Mouse (Mus musculus) spleen, postnatal 14 days (tissue): ENCODE measurements around the gene Gm43951.

Experiments used
- DNase-seq, 2 experiments: peaks; one replicate each; pipeline ENCODE4 v3.0.0; 2021 to 2022; ENCODE audit warnings: low spot score in 2 of 2

Gene Gm43951

GRCm38 (mm10) chr11:72206341-72207203 is at the start of gene Gm43951:
Gene Gm43951, minus strand, starts transcription at chr11:72206840.
- no peak for DNase-seq

DNA sequence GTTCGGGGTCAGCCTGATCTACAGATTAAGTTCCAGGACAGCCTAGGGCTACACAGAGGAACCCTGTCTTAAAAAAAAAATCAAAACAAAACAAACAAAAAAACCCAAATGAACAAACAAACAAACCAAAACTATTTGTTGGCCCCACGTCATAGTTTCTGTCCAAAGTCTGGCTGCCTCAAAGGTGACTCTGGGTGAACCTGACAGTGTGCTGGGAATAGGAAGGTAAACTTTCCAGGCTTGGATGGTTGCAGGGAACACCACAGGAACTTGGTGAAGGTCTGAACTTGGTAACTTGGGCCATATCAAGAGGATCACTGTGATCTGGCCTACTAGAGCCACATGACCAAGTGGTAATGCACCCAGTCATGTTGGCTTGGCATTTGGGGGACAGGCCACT is 49.8 kb upstream of the Gm43951 start:
- DNase-seq = no peak

DNA sequence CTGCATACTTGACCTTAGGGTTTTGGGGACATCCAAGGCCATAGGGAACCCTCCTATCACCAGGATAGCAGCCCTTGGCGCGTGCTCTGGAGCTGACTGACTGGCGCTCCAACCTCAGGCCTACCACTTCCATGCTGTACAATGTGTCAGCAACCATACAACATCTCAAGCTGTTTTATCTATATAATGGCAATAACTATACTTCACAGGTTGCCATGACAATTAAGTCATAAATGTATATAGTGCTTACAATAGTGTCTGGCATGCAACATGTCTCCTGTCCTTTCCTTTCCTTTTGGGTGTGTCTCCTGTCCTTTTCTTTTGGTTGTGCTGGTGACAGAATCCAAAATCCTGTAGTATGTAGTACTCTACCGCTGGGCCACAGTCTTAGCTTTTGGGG is 49.0 kb upstream of the Gm43951 start:
- DNase-seq = no peak

DNA sequence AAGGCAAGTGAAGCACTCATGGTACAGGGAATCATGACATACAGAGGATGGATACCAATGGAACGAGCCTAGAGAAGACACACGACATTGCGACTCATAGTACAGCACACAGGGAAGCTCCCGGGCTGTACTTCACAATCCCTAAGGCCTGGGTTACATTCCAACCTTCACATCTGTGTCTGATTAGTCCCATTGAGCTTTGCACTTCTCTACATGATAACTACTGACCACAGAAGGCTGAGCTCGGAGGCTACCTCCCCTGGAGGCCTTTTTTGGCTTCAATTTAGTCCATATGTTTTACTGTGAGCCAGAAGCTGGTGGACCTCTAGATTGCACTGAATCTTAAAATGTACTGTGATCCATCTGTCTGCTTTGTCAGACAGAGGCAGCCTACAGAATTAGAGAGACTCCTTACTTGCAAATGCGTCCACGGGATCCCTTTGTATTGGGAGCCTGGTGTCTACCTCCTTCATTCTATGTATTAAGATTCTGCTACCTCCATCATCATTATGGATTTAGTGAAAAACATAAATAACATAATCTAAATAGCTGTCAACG is 38.6 kb upstream of the Gm43951 start:
- no peak for DNase-seq

DNA sequence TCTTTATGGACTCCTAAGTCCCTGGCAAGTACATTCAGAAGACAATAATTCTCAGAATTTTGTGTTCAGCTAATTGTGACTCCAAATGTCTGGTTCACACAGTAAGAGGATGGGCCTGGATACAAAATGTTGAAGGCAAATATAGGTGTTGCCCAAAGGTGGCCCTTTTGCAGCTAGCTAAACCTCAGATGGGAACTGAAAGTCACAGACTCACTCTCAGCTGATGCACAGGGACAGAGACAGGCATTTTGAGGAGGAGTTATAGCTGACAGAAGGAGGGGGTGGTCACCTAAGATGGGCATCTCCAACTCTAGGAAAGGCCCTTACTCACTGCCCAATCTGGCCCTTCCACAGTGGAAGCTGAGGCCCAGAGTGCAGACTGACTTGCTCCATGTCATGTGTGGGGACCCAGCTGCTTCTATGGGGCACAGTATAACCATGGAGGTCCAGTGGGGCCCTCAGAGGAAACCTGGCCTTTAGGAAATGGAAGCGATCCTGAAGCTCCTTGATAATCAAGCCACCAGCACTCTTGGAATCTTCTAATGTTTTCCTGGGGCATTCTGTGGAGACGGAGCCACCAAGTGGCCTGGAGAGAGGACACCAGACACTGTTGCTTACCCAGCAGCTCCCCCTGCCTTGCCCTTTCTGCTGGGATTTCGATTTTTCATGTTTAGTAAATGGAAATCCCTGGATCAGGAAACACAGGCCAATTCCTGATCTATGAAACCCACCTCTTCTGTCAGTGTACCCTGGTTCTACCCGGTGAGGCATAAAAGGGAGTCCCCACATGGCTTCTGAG is 33.6 kb upstream of the Gm43951 start:
- DNase-seq = no peak

GRCm38 (mm10) chr11:72234013-72234412 is 27.4 kb upstream of the Gm43951 start:
- no peak for DNase-seq

DNA sequence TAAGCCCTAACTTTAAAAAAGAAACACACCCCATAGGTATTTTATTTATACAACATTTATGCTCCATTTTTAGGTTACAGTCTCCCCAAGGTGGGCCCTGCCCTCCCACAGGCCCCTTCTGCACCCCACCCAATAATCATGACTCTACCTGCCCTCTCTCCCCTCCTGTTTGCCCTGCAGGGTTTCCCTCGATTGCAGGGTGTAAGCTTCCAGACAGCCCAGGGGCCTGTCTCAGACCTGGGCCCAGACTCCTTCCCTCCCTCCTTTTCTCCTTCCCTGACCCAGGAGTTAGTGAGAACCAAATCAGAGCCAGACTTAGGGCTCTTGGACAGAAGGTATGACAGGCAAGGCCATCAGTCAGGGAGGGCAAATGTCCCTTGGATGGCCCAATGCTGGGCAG is 26.4 kb upstream of the Gm43951 start:
- DNase-seq = no peak

DNA sequence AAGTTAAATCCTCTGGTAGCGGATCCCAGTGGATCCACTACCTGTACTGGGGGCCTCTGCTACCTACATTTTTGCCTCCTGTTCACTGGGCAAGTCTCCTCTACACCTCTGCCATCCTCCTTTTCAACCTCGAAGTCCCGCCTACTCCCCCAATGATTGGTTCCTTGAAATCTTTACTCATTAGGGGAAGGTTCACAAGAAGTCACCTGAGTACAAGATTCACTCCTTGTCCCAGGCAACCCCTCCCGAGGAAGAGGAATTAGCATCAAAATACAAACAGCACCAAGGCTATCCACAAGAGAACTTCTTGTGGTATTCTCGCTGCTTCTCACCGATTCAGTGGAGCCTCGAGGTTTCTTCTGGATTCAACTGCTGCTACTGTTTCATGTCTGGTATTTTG is 25.4 kb upstream of the Gm43951 start:
- DNase-seq = no peak

DNA sequence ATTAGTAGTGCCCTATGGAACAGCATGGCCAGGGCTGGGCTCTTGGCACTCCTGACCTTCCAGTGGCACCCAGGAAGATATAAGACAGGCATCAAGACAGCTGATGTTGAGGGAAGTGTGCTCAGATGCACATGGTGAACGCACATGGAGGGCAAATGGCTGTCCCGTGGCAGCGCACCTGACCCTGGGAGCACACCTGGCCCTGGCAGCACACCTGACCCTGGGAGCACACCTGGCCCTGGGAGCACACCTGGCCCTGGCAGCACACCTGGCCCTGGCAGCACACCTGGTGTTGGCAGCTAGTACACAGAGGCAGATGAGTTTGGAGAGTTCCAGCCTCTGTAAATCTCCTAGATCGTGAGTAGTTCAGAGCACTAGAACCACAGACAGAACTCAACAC is 21.9 kb upstream of the Gm43951 start:
- DNase-seq = no peak

DNA sequence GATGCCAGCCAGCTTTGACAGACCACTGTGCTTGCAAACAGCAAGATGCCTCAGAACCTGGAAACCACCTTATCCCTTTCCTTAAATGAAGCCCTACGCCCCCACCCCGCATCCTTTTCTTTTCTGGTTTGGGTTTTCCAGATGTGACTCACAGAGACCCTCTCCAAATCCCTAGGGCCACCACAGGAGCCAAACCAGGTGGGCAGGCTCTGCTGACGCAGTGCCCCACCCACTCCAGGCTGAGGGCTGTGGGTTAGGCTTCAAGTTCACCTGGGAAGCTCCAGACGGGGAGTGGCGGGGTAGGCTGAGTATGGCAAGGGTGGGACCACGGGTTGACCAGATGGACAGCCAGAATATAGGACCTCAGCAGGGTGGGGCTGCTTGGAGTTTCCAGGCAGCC is 20.3 kb upstream of the Gm43951 start:
- DNase-seq = no peak

DNA sequence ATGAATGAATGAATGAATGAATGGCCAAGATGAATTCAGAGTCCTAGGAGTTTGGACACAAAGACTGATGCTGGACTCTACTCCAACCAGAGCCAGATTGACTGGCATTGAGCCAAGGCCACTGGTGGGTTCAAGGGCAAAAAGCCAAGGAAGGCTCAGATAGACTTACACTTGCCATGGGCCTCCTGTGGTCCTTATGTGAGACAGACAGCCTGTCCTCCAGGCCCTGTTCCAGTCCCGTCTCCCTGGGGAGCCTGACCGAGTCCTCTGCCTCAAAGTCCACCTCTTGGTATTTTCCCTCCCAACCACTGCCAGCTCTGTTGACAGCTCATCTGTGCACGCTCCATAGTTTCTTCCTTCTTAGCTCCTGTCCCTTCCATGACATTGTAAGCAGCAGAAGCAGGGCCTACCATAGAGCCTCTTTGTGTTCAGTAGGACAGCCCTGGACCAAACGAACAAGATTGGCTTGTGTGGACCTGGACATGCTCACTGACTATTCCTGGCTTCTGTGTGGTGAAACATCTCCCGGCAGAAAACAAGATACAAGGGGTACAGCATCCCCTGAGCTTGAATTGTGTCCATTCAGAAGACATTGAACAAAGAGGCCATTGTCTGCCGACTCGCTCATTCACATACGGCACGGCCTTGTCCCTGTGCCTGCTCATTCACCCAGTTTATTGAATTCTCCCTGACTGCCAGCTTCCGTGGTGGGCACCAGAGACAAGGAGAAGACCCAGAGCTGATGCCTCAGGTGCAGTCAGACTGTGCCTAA is 19.6 kb upstream of the Gm43951 start:
- DNase-seq = no peak

- peak; percentile 42 to 57 for DNase-seq
Measured at GRCm38 (mm10) chr11:72224865-72225264, 18.2 kb upstream of the Gm43951 start.

DNA sequence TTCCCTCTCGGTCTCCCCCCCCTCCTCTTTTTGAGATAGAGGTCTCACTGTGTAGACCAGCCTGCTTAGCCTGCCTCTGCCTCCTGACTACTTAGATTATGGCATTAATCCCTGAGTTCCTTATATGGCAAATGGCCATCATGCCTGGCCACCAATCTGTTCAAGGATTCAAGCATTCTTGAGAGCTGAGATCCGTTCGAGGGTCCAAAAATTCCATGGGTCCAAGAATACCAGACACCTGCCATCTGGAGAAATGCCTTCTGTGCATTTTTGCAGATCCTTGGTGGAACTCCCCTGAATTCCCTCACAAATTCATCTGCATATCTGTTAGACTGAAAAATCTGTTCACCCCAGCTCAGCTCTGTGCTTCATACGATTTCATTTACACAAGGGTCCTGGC is 16.8 kb upstream of the Gm43951 start:
- DNase-seq = no peak

DNA sequence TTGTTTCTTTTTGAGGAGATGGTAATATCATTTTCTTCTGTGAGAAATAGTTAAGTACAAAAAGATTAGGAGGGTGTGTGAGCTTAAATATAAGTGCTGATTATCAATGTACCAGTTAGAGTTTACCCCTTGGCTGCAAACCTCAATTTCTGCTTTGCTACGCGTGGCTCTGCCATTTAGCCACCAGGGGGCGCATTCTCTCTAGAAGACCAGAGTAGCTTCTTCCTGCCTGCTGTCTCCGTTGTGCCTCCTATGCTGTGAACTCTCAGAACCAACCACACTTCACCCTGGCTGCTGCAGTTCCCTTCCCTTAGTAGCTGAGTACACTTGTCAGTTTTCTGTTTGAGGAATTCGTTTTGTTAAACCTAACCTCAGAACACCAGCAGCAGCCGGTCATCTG is 14.6 kb upstream of the Gm43951 start:
- DNase-seq = peak; percentile 41 to 73

GRCm38 (mm10) chr11:72217116-72217515 is 10.5 kb upstream of the Gm43951 start:
- no peak for DNase-seq

- peak; percentile 34 to 45 for DNase-seq
Measured at GRCm38 (mm10) chr11:72215410-72215797, 8.8 kb upstream of the Gm43951 start, which contains the start of gene Med31. Gene Med31, minus strand, starts transcription at chr11:72215592.

DNA sequence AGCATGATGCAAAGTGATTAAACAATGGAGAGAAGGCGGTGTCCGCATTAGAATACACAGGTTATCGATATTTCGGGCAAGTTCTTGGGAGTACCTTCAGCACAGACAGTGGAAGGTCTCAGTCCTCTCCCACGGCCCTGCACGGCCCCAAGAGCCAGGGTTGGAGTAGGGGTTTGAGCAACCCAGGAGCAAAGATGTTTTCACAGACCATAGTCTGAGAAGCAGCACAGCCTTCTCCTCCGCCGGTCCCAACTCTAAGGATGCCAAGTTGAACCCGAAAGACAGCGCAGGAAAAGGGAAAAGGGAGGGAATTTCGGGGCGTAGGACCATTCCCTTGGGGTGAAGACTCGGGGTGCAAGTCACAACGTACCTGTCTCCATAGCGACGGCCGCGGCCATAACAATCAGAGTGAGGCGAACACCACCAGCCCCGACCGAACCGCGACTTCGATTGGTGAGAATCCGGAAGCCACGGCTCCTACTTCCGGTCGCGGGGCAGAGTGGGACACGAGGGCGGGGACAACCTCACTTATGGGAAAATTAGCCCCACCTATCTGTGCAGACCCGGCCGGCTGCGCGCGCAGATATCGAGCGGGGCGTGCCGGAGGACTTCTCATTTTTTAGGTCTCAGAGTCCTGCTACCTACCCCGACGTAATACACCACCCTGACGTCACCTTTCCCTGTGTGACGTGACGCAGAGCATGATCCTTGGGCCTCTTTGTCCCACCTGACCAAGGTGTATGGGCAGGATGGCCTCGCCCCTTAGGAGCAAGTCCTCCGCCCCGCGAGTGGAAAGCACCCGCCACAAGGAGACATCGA is 8.2 kb upstream of the Gm43951 start:
- peak; percentile 83 to 86 for DNase-seq

DNA sequence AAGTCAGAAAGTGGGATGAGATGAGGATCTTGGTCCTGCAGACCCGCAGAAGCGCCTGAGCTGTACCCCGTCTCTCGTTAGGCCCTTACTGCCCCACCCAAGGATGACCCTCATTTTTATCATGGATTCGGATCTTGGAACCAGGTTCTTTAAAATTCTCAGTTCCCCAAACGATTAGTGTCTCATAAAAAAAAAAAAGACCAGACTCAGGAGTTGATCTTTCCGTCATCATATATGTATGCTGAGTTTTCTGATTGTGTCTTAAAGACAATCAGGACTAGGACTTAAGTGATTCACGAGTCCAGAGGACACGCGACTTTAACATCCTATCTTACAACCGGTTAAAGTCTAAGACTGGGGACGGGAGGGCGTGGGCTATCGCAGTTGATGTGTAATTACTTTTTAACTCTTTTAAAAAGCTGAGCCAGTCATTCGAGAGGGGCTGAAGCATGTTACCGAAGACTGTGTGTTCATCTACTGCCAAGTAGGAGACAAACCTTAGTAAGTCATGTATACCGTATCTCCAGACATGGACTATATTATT is 1.3 kb upstream of the Gm43951 start:
- DNase-seq = no peak

- peak; percentile 73 to 74 for DNase-seq
Measured at GRCm38 (mm10) chr11:72207204-72207833, 679 bp upstream of the Gm43951 start, which contains the start of the genes 4933427D14Rik and Txndc17. Gene 4933427D14Rik, minus strand, starts transcription at chr11:72207459. Gene Txndc17, plus strand, starts transcription at chr11:72207547.

DNA sequence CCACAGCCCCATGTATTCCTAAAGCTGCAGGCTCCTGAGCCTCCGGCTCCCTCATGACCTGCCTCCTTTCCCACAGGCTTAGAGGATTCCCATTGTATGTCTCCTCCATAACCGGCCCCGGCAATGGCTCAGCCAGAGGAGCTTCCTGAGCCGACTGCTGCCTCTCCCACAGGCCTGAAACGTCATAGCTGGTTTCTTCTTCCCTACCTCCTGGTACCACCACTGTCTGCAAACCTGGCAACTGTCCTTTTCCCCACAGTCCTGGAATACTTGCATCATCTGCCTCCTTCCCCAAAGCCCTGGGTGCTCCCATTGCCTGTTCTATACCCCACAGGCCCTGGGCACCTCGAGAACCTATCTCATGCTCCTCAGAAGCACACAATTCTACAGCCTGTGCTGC is 1.4 kb downstream of the Gm43951 start:
- DNase-seq = no peak
